12 mouse cellular contexts compared by ENCODE assay signal in the genomic region with DNA sequence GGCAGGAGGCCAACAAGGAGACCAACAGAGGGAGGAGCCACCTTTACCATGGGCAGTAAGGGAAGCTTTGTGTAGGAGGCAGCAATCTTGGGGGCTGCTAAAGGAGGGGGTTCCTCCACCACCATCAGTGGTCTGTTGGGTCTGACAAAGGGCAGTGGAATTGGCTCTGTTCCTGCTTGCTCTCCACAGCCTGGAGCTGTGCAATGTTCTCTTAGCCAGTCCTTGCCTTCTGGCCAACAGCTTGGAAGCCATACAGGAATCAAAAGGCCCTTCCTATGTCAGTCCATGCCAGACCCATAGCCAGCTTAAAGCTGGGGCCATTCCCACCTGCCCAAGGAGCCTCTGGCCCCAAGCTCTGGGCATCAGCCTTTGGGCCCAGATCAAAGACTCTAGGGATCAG. TPM values are rescaled to one million over a fixed set of nuclear protein-coding genes. Genes with fewer than 3 reads are reported as not detected.
DNase-seq lines count a peak whose midpoint lies in the region; TF ChIP-seq lines count a peak whose summit lies in the region.
"Had no signal": no experiment of that assay in that cellular context is flagged by ENCODE, and none has a peak within 500 bp of the region (broad histone marks: within the 10 kb centered on the region; RNA-seq: fewer than 3 reads in every experiment).

No protein-coding gene starts in this region.

- peaks cover 62% of the 10 kb centered on the region for H3K4me1 ChIP-seq in olfactory bulb, adult 2 months (ENCODE audit: control insufficient read depth, insufficient read depth, low read length)

- no peak for TF ChIP-seq CTCF in olfactory bulb, adult 2 months (IDR thresholded peaks at IDR 0.05; ENCODE audit: insufficient read depth, low read depth, low read length)

- DNase-seq in adrenal gland, postnatal 36 days = peak; percentile 12 to 36
- no peak for DNase-seq in adrenal gland, adult 8-10 months
- peak; percentile 72 for DNase-seq in left cerebral cortex, postnatal 4 days
- no peak for DNase-seq in left cerebral cortex, adult 8-10 months (ENCODE audit: low spot score in 2 of 2)
- peak; percentile 54 to 59 for DNase-seq in cerebellum, postnatal 25 days
- DNase-seq in thymus, postnatal 14 days = no peak
- no peak for DNase-seq in frontal cortex, postnatal 25 days (ENCODE audit: low spot score in 2 of 2)
- DNase-seq: kidney, adult 2 months had no signal

- peak overlapping the region; percentile 38; the same call in 1 of the 2 replicates for H3K27ac ChIP-seq in olfactory bulb, adult 2 months (ENCODE audit: insufficient read depth, low read depth, low read length)

- intact Hi-C loops in left cerebral cortex, postnatal 4 days (cut with DNase I) = no loop called here

- no peak for TF ChIP-seq POLR2A in olfactory bulb, adult 2 months (IDR thresholded peaks at IDR 0.05; ENCODE audit: insufficient read depth, low read depth, low read length)

- no peak overlapping the region for H3K4me3 ChIP-seq in olfactory bulb, adult 2 months (ENCODE audit: insufficient read depth, low read depth, low read length)

RNA-seq across cellular contexts. Expression of gene Insyn1, which starts 47.8 kb away (rescaled TPM):
- 10 to 100 TPM in 1 of 2 experiments, 1 to 10 TPM in 1; 8.3 to 10.6 TPM for total RNA-seq in adrenal gland, postnatal 36 days (2021)
- 10 to 100 TPM; 10.8 to 13.7 (median 12.4) TPM for total RNA-seq in adrenal gland, adult 8-10 months (2022)
- total RNA-seq in left cerebral cortex, postnatal 4 days (2021) = 10 to 100 TPM; 81.2 to 83.5 TPM
- 100 to 1,000 TPM; 194 to 230 (median 210) TPM for total RNA-seq in left cerebral cortex, adult 8-10 months (2022)
- polyA plus RNA-seq in olfactory bulb, adult 2 months (2012; ENCODE audit: insufficient read depth, insufficient read length, low replicate concordance, missing spikeins) = not detected in 2 replicates
- total RNA-seq: granulocyte monocyte progenitor cell, adult 5-6 weeks; monocyte, adult 5-6 weeks had no signal
- polyA plus RNA-seq: liver, adult 2 months had no signal

Comparison
In these comparisons a context has a peak if more than half of its experiments do, and no peak if none do; other contexts are left out.
1. DNase-seq: peak in adrenal gland, postnatal 36 days (2 of 2), left cerebral cortex, postnatal 4 days (single experiment) and cerebellum, postnatal 25 days (2 of 2); none in adrenal gland, adult 8-10 months (single experiment), left cerebral cortex, adult 8-10 months (0 of 2), thymus, postnatal 14 days (single experiment) and frontal cortex, postnatal 25 days (0 of 2).
2. RNA of gene Insyn1, which starts 47.8 kb away (total RNA-seq): 194 to 230 TPM in left cerebral cortex, adult 8-10 months and 81.2 to 83.5 TPM in left cerebral cortex, postnatal 4 days; 10.8 to 13.7 TPM in adrenal gland, adult 8-10 months and 8.3 to 10.6 TPM in adrenal gland, postnatal 36 days; every median in the first group is over 4 times any median in the second.